Mouse (Mus musculus) cerebellum, adult 8-10 months (tissue): ENCODE measurements at regions not wholly inside any gene's neighbourhood (a gene's known extent, or its start where the extent isn't known, plus 50 kb on each side); places are given as distances from the start of the nearest gene placed in this dataset.

ENCODE experiments used
- DNase-seq: peaks from one replicate; pipeline ENCODE4 v3.0.0; 2022

DNA sequence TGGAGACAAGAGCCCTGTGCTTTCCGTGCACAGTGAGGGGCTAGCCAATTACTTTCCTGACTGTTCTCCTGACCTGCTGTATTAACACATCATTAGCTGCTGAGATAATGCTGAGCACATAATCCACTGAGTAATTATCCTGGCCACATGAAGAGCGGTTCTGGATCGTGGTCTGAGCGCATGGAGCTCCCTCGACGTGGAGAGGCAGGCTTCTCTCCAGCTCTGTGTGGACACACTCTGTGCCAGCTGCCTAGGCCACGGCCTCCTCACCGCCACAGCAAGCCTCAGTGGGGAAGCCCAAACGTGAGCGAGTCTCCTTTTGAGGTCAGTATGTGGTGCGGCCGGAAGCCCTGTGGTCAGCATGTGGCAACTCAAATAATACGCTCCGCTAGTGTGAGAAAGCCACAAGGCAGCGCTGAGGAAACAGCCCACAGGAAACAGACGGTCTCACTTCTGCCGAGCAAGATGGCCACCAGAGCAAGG is 60.7 kb upstream of the Lrig1 start:
- DNase-seq: no peak

DNA sequence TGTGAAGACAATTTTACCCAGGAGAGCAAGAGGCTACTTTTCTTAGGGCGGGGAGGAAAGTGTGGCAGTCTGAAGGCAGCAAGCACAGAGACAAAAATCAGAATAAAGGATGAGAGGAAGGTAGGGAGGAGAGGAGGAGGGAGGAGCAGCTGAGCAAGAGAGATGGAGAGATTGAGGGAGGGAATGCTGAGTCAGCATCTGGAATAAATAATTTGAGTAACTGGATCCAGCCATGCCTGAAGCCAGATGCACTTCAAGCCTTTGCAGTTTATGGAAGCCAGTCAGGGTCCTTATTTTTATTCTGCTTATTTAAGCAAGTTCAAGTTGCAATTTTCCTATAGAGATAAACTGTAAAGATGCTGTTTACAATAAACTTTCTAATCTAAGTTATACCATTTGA is 59.7 kb upstream of the Lrig1 start:
- DNase-seq: no peak

DNA sequence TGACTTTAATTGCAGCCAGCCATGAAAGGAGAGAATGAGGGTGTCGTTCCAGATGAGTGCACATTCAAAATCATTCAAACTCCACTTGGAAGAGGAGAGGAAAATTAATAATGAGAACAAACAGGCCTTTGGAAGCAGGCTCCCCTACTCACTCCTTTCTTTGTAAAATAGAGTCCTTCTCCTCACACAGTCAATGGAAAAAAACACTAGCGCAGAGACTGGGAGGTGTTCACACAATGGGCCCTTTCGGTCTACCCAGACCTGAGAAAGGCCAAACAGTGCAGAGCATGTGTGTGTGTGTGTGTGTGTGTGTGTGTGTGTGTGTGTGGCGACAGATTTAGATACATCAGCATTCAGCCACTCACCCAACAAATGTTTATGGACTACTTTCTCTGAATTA is 56.0 kb upstream of the Lrig1 start:
- no peak for DNase-seq

- no peak for DNase-seq
These were observed 55.4 kb upstream of the Lrig1 start for GRCm38 (mm10) chr6:94755297-94755831.

DNA sequence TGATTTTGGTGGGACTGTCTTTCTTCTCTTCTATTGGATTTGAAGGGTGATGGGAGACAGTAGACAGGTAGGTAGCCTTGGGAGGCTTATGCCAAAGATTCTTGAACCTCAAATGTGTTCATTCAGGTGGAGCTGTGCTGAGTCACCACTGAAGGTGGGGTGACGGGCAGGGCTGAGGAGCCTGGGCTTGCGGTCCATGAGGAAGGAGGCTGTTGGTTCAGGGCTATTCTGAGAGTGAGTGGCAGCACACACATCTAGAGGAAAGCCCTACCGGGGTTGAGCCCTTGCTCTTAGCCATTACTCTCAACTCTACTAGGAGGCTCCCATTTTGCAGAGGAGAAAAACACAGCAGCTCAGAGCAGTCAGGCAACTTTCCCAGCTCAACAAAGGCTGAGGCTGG is 54.6 kb upstream of the Lrig1 start:
- no peak for DNase-seq

DNA sequence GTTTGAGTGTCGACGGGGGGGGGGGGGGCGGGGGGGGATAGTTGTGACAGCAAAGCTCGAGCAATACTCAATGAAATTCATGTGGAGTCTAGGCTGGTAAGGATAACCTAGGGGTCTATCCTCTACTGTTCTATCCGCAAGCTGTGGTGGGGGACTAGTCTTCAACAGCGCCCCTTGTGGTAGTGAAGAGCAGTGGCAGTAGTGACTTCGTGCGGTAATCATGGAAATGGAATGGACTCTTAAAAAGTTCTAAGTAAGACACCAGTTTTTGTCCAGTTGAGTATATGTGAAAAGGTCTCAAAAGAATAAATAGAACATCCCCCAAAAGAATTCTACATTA is 51.1 kb upstream of the Lrig1 start:
- DNase-seq: no peak

DNA sequence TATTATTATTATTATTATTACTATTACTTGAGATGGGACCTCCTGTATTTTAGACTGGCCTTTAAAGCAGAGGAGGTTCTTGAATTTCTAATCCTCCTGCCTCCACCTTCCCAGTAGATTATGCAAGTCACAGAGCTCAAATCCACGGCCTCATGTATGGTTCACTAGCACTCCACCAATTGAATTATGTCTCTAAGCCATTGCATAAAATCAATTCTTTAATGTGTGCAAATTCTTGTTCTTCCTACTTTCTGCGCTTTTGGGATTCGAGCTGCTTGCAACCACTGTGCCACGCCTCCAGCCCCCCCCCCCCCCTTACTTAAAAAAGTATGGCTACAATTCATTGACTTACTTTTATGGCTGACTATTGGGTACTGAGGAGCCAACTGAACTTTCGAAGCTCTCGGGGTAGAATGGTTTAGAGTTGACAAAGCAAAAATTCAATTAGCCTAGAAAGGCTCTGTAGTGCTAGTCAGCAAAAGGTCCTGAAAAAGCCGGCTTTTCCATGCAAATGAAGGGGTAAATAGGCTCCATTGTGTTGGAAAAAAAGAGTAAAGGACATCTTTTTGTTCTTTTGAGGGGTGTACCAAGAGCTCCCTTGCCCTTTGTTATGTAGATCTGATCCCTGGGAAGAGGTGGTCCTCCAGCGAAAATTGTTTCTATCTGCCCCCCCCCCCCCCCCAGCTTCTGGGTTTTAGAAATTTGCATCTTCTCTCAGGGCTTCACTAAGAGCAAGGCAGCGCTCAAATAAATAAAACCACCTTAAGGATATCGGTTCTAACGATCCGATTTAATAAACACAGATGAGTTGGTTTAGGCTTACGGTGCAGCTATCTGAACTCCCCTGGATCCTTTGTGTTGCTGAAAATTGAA is 50.5 kb upstream of the Lrig1 start:
- no peak for DNase-seq
